Comparison of ENCODE assay signal across 15 mouse cellular contexts in the genomic region with DNA sequence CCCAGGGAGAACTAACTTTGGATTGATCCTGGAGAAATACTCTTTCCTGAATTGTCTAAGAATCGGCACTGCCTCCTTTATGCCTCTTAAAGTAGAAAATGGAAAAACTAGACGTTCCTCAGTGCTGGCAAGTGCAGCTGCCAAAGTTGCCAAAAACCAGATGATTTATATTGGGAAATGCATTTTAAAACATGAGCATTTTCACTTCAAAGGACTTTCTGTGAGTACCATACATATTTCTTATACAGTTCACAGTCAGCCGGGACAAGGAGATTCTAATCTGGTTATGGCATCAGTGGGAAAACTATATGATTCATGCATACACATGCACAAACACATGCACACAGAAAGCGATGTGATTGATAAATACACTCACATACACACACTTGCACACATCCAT.
DNase-seq lines count a peak whose midpoint lies in the region; ATAC-seq lines count a peak whose summit lies in the region.
"Had no signal": no experiment of that assay in that cellular context is flagged by ENCODE, and none has a peak within 500 bp of the region (broad histone marks: within the 10 kb centered on the region; RNA-seq: fewer than 3 reads in every experiment).

No protein-coding gene starts in this region.

- peak; percentile 73 for ATAC-seq in frontal cortex, adult (ENCODE audit: low TSS enrichment)
- ATAC-seq in monocyte, adult 5-6 weeks (replicated peaks; ENCODE audit: insufficient number of reproducible peaks, low FRiP score, low TSS enrichment, poor library complexity, severe bottlenecking), result no peak
- ATAC-seq: activated CD4-positive, CD25-positive, alpha-beta regulatory T cell, adult 4 months; forebrain, embryonic 13.5 days had no signal

- DNase-seq in frontal cortex, postnatal 10 days (ENCODE audit: low spot score in 2 of 2), result no peak
- peak; percentile 43 for DNase-seq in 3T3-L1 (ENCODE audit: low read depth, low spot score)
- DNase-seq in brain, adult 2 months (ENCODE audit: low read depth, low spot score), result peak; percentile 33
- no peak for DNase-seq in urinary bladder, postnatal 4 days (ENCODE audit: low spot score in 2 of 2)
- DNase-seq: adrenal gland, adult 8-10 months; adrenal gland, postnatal 25 days; cerebellum, adult 18-20 months; cerebellum, adult 9-10 months; gastrocnemius, adult 2 months; gastrocnemius, postnatal 14 days; heart, adult 11 months had no signal

Comparison
In these comparisons a context has a peak if more than half of its experiments do, and no peak if none do; other contexts are left out.
1. DNase-seq: peak in 3T3-L1 (single experiment) and brain, adult 2 months (single experiment); none in frontal cortex, postnatal 10 days (0 of 2) and urinary bladder, postnatal 4 days (0 of 2).